Mouse (Mus musculus) liver, embryonic 11.5 days (tissue): ENCODE measurements around the gene Fam19a2. TPM values are rescaled to one million over a fixed set of nuclear protein-coding genes. Genes with fewer than 3 reads are reported as not detected.

Experiments
- ATAC-seq: fragments of 200-750 bp; cut with Nextera tagmentation; replicated peaks from 2 replicates; pipeline ENCODE4 v1.8.0; 2017; ENCODE audit warnings: moderate number of reproducible peaks, mild to moderate bottlenecking, moderate TSS enrichment, moderate library complexity; ENCODE audit not compliant: low FRiP score
- DNase-seq: peaks from one replicate; pipeline ENCODE4 v3.0.0-alpha.2; 2017; ENCODE audit warnings: low spot score
- H3K27ac ChIP-seq: fragments of 300-500 bp; sonication (generic); 2 replicates; pipeline ENCODE4 v1.5.1; 2014; ENCODE audit warnings: mild to moderate bottlenecking, low read depth, low read length, control low read depth
- H3K27me3 ChIP-seq: fragments of 300-500 bp; sonication (generic); replicated peaks from 2 replicates; pipeline ENCODE4 v1.6.1; 2014; ENCODE audit warnings: low read length, mixed read lengths; ENCODE audit not compliant: control insufficient read depth, insufficient read depth
- H3K36me3 ChIP-seq: fragments of 300-500 bp; sonication (generic); 2 replicates; pipeline ENCODE4 v1.6.1; 2014; ENCODE audit warnings: mild to moderate bottlenecking, low read length, moderate library complexity, mixed read lengths; ENCODE audit not compliant: control insufficient read depth, insufficient read depth
- H3K4me1 ChIP-seq: fragments of 300-500 bp; sonication (generic); replicated peaks from 2 replicates; pipeline ENCODE4 v1.6.1; 2014; ENCODE audit warnings: low read length, mixed read lengths; ENCODE audit not compliant: control insufficient read depth, insufficient read depth
- H3K4me2 ChIP-seq: fragments of 300-500 bp; sonication (generic); 2 replicates; pipeline ENCODE4 v1.6.1; 2014; ENCODE audit warnings: mild to moderate bottlenecking, control low read depth, moderate library complexity
- H3K4me3 ChIP-seq: fragments of 300-500 bp; sonication (generic); 2 replicates; pipeline ENCODE4 v1.5.1; 2014; ENCODE audit warnings: low read depth, low read length, control low read depth
- H3K9ac ChIP-seq: fragments of 300-500 bp; sonication (generic); 2 replicates; pipeline ENCODE4 v1.6.1; 2014; ENCODE audit warnings: low read depth, low read length, control low read depth
- H3K9me3 ChIP-seq: fragments of 300-500 bp; sonication (generic); 2 replicates; pipeline ENCODE4 v1.6.1; 2016; ENCODE audit warnings: low read length, inconsistent platforms, mixed read lengths; ENCODE audit not compliant: control insufficient read depth
- WGBS: fragments of 180-500 bp; shearing (Covaris S2); extraction: QIAGEN DNeasy Blood & Tissue Kit; methylation state at CpG from one replicate; pipeline ENCODE4 v1.1.7; 2014; 5-methylcytosine and 5-hydroxymethylcytosine counted together
- polyA plus RNA-seq: library from polyadenylated mRNA; unstranded; fragments of >200 nt; fragmentation: Nextera tagmentation; extraction: Ambion mirVana; gene quantifications from 2 replicates; pipeline ENCODE4 v1.2.1, GENCODE M21; 2014

The Fam19a2 gene
- polyA plus RNA-seq, 1 experiment from 2014 or later = 0.75 TPM

- Histone ChIP-seq H3K4me3 (no peak overlapping the region), H3K9me3 (no peaks in the 10 kb centered on the region), H3K27ac (no peak overlapping the region), H3K4me2 (no peak overlapping the region), H3K27me3 (no peaks in the 10 kb centered on the region), H3K9ac (no peak overlapping the region), H3K36me3 (no peaks in the 10 kb centered on the region), H3K4me1 (no peaks in the 10 kb centered on the region)
- WGBS = 86% methylated on average over 8 of the region's 8 CpGs
- DNase-seq (no peak), ATAC-seq (no peak)
Measured at GRCm38 (mm10) chr10:123692186-123692925, 428.6 kb downstream of the Fam19a2 start.

GRCm38 (mm10) chr10:123692926-123693224 lies 429.1 kb downstream of the Fam19a2 start:
- Histone ChIP-seq H3K27me3 (no peaks in the 10 kb centered on the region), H3K9ac (no peak overlapping the region), H3K9me3 (no peaks in the 10 kb centered on the region), H3K4me2 (no peak overlapping the region), H3K4me1 (no peaks in the 10 kb centered on the region), H3K4me3 (no peak overlapping the region), H3K27ac (no peak overlapping the region), H3K36me3 (no peaks in the 10 kb centered on the region)
- no peak for DNase-seq
- ATAC-seq = no peak
- WGBS = 92% methylated on average over 4 of the region's 4 CpGs

GRCm38 (mm10) chr10:123702595-123702994 lies 438.8 kb downstream of the Fam19a2 start:
- Histone ChIP-seq H3K9ac (no peak overlapping the region), H3K27me3 (no peaks in the 10 kb centered on the region), H3K27ac (no peak overlapping the region), H3K9me3 (no peaks in the 10 kb centered on the region), H3K4me1 (no peaks in the 10 kb centered on the region), H3K4me3 (no peak overlapping the region), H3K4me2 (no peak overlapping the region), H3K36me3 (no peaks in the 10 kb centered on the region)
- no peak for ATAC-seq
- no peak for DNase-seq
- WGBS = 74% methylated on average over 4 of the region's 4 CpGs

- DNase-seq (no peak), ATAC-seq (no peak)
- Histone ChIP-seq H3K9ac (no peak overlapping the region), H3K4me2 (no peak overlapping the region), H3K36me3 (no peaks in the 10 kb centered on the region), H3K27me3 (no peaks in the 10 kb centered on the region), H3K4me1 (no peaks in the 10 kb centered on the region), H3K27ac (no peak overlapping the region), H3K9me3 (no peaks in the 10 kb centered on the region), H3K4me3 (no peak overlapping the region)
- 85% methylated on average over 3 of the region's 3 CpGs for WGBS
Measured at GRCm38 (mm10) chr10:123707026-123707425, 443.2 kb downstream of the Fam19a2 start.

- Histone ChIP-seq H3K27me3 (no peaks in the 10 kb centered on the region), H3K4me3 (no peak overlapping the region), H3K4me1 (no peaks in the 10 kb centered on the region), H3K9me3 (no peaks in the 10 kb centered on the region), H3K9ac (no peak overlapping the region), H3K4me2 (no peak overlapping the region), H3K36me3 (no peaks in the 10 kb centered on the region), H3K27ac (no peak overlapping the region)
- 78% methylated on average over 2 of the region's 2 CpGs for WGBS
- no peak for ATAC-seq
- DNase-seq = no peak
Measured at GRCm38 (mm10) chr10:123710738-123711137, 446.9 kb downstream of the Fam19a2 start.

GRCm38 (mm10) chr10:123721952-123722460 lies 458.2 kb downstream of the Fam19a2 start:
- Histone ChIP-seq H3K27ac (no peak overlapping the region), H3K27me3 (no peaks in the 10 kb centered on the region), H3K4me1 (no peaks in the 10 kb centered on the region), H3K4me2 (no peak overlapping the region), H3K36me3 (no peaks in the 10 kb centered on the region), H3K4me3 (no peak overlapping the region), H3K9me3 (no peaks in the 10 kb centered on the region), H3K9ac (no peak overlapping the region)
- ATAC-seq = no peak
- WGBS = 86% methylated on average over 2 of the region's 2 CpGs
- no peak for DNase-seq

GRCm38 (mm10) chr10:123723641-123724040 lies 459.8 kb downstream of the Fam19a2 start:
- no peaks in the 10 kb centered on the region for H3K36me3 ChIP-seq

GRCm38 (mm10) chr10:123748317-123748716 lies 484.5 kb downstream of the Fam19a2 start:
- Histone ChIP-seq H3K27me3 (no peaks in the 10 kb centered on the region), H3K4me3 (no peak overlapping the region), H3K4me1 (no peaks in the 10 kb centered on the region), H3K27ac (no peak overlapping the region), H3K9me3 (no peaks in the 10 kb centered on the region), H3K4me2 (no peak overlapping the region), H3K36me3 (no peaks in the 10 kb centered on the region), H3K9ac (no peak overlapping the region)
- no peak for DNase-seq
- whole genome bisulfite sequencing = 88% methylated on average over 1 of the region's 1 CpGs
- ATAC-seq = no peak

More at GRCm38 (mm10) chr10:123723641-123724040, 459.8 kb downstream of the Fam19a2 start:
- H3K4me2 ChIP-seq = no peak overlapping the region
- H3K27ac ChIP-seq = no peak overlapping the region
- no peak for DNase-seq
- ATAC-seq = no peak
- H3K27me3 ChIP-seq = no peaks in the 10 kb centered on the region
- H3K9me3 ChIP-seq = no peaks in the 10 kb centered on the region
- no peak overlapping the region for H3K4me3 ChIP-seq
- no peaks in the 10 kb centered on the region for H3K4me1 ChIP-seq
- no peak overlapping the region for H3K9ac ChIP-seq

- Histone ChIP-seq H3K9ac (no peak overlapping the region), H3K36me3 (no peaks in the 10 kb centered on the region), H3K4me1 (no peaks in the 10 kb centered on the region), H3K9me3 (no peaks in the 10 kb centered on the region), H3K27ac (no peak overlapping the region), H3K27me3 (no peaks in the 10 kb centered on the region), H3K4me2 (no peak overlapping the region), H3K4me3 (no peak overlapping the region)
- 61% methylated on average over 6 of the region's 6 CpGs for WGBS
- ATAC-seq (no peak), DNase-seq (no peak)
Measured at GRCm38 (mm10) chr10:123751676-123752280, 488.0 kb downstream of the Fam19a2 start.
